Mouse (Mus musculus): ENCODE measurements at regions not wholly inside any gene's neighbourhood (a gene's known extent, or its start where the extent isn't known, plus 50 kb on each side); places are given as distances from the start of the nearest gene placed in this dataset.
A peak's percentile ranks its signal among the peaks of the same experiment; 100 is the strongest.

GRCm38 (mm10) chr9:69702156-69702928, 58.4 kb downstream of the Foxb1 start:
- Histone ChIP-seq H3K36me3 (replicated peaks in 1 of 2; ENCODE audit: control insufficient read depth in 1 of 2, insufficient read depth in 1 of 2, low read length in 1 of 2) (no peaks in the 10 kb centered on the region), H3K9me3 (replicated peaks; ENCODE audit: low read length) (peaks cover 4% of the 10 kb centered on the region), H3K27me3 (replicated peaks) (no peaks in the 10 kb centered on the region), H3K4me3 (replicated peaks in 1 of 3; ENCODE audit: low read depth in 2 of 3, low read length in 2 of 3, poor library complexity in 1 of 3) (peak overlapping the region in 1 of 3 experiments; percentile 29), H3K79me2 (replicated peaks; ENCODE audit: control insufficient read depth, extremely low read depth, insufficient read depth, poor library complexity, severe bottlenecking) (no peaks in the 10 kb centered on the region), H3K4me1 (ENCODE audit: control insufficient read depth in 1 of 2, insufficient read depth in 2 of 2) (peaks cover 17 to 66% of the 10 kb centered on the region in 2 experiments), H3K27ac (ENCODE audit: insufficient read depth, low read depth) (peak overlapping the region; percentile 84), H3K9ac (ENCODE audit: insufficient read depth, low read depth) (no peak overlapping the region), H3K4me2 (ENCODE audit: insufficient read depth, low read depth, poor library complexity, severe bottlenecking) (peak overlapping the region; percentile 27; the same call in 1 of the 2 replicates)
- dilution Hi-C loops (cut with MboI; ENCODE audit: extremely low pct_ligation_motif_present, extremely low pct_unique_long_range_greater_than_20kb, low sequenced_read_pairs) (no loop called here), in situ Hi-C loops (cut with MboI; ENCODE audit: low pct_ligation_motif_present, low pct_unique_long_range_greater_than_20kb, low sequenced_read_pairs) (no loop called here)
- DNase-seq (ENCODE audit: extremely low read depth): peak; percentile 98
- TF ChIP-seq ETS1 (conservative IDR thresholded peaks at IDR 0.05; ENCODE audit: low read depth, low read length): peak; percentile 92
- TF ChIP-seq POLR2A (IDR thresholded peaks at IDR 0.05; ENCODE audit: low read depth, low read length): no peak
- peak; percentile 12 for TF ChIP-seq RAD21 (IDR thresholded peaks at IDR 0.05; ENCODE audit: low read depth, low read length)
- TF ChIP-seq NELFE (IDR thresholded peaks at IDR 0.05; ENCODE audit: low read depth, low read length): no peak; the same call in 1 of the 2 replicates
- peak; percentile 97 for TF ChIP-seq IRF4 (IDR thresholded peaks at IDR 0.05; ENCODE audit: low read depth, low read length)
- TF ChIP-seq GABPA (IDR thresholded peaks at IDR 0.05; ENCODE audit: insufficient replicate concordance, low read depth, low read length): no peak
- 0 out of 2 replicates have a peak, but pooled peaks have one; percentile 29 for TF ChIP-seq TBP (conservative IDR thresholded peaks at IDR 0.05; ENCODE audit: low read depth, low read length)
- TF ChIP-seq JUN (IDR thresholded peaks at IDR 0.05; ENCODE audit: insufficient read depth, low read depth, low read length): peak; percentile 77
- peak; percentile 64 for TF ChIP-seq ELF1 (IDR thresholded peaks at IDR 0.05; ENCODE audit: low read depth, low read length)
- peak; percentile 78 for TF ChIP-seq KAT2A (IDR thresholded peaks at IDR 0.05; ENCODE audit: insufficient replicate concordance, low read length)
- TF ChIP-seq E2F4 (IDR thresholded peaks at IDR 0.05; ENCODE audit: insufficient replicate concordance, low read depth, low read length): no peak
- TF ChIP-seq MAZ (IDR thresholded peaks at IDR 0.05; ENCODE audit: low read depth, low read length): peak; percentile 84
- TF ChIP-seq MAFK (IDR thresholded peaks at IDR 0.05; ENCODE audit: insufficient replicate concordance, low read length): peak; percentile 84
- TF ChIP-seq HCFC1 (IDR thresholded peaks at IDR 0.05; ENCODE audit: low read depth, low read length): peak; percentile 38; the same call in 1 of the 2 replicates
- TF ChIP-seq ZC3H11A (IDR thresholded peaks at IDR 0.05; ENCODE audit: low read depth, low read length): no peak
- peak; percentile 93 for TF ChIP-seq RCOR1 (conservative IDR thresholded peaks at IDR 0.05; ENCODE audit: low read depth, low read length)
- peak; percentile 62 for TF ChIP-seq ZNF384 (IDR thresholded peaks at IDR 0.05; ENCODE audit: low read depth, low read length)
- peak; percentile 43; the same call in 1 of the 2 replicates for TF ChIP-seq NRF1 (IDR thresholded peaks at IDR 0.05; ENCODE audit: low read depth, low read length)
- TF ChIP-seq EP300 (IDR thresholded peaks at IDR 0.05; ENCODE audit: low read length): peak; percentile 93
- peak; percentile 97 for TF ChIP-seq TCF12 (IDR thresholded peaks at IDR 0.05; ENCODE audit: low read depth, low read length)
- peak; percentile 93 for TF ChIP-seq MAX (IDR thresholded peaks at IDR 0.05; ENCODE audit: low read length)
- peak; percentile 93 for TF ChIP-seq JUND (conservative IDR thresholded peaks at IDR 0.05; ENCODE audit: low read depth, low read length)
- TF ChIP-seq ZKSCAN1 (IDR thresholded peaks at IDR 0.05; ENCODE audit: borderline replicate concordance, low read depth, low read length): no peak
- TF ChIP-seq SMC3 (IDR thresholded peaks at IDR 0.05; ENCODE audit: low read depth, low read length): peak; percentile 36
- TF ChIP-seq MEF2A (IDR thresholded peaks at IDR 0.05; ENCODE audit: borderline replicate concordance, low read depth, low read length): peak; percentile 82
- TF ChIP-seq USF2 (conservative IDR thresholded peaks at IDR 0.05; ENCODE audit: low read depth, low read length): peak; percentile 38
- peak; percentile 96 for TF ChIP-seq BHLHE40 (IDR thresholded peaks at IDR 0.05; ENCODE audit: low read depth, low read length)
- peak; percentile 34; the same call in 1 of the 2 replicates for TF ChIP-seq USF1 (IDR thresholded peaks at IDR 0.05; ENCODE audit: low read depth, low read length)
- no peak for TF ChIP-seq PAX5 (IDR thresholded peaks at IDR 0.05; ENCODE audit: low read length)
- no peak for TF ChIP-seq CTCF (conservative IDR thresholded peaks at IDR 0.05 in 1 of 2, IDR thresholded peaks at IDR 0.05 in 1 of 2; ENCODE audit: low read depth in 2 of 2, low read length in 2 of 2)
- TF ChIP-seq SIN3A (IDR thresholded peaks at IDR 0.05; ENCODE audit: low read length): peak; percentile 91
- peak; percentile 93 for TF ChIP-seq ZMIZ1 (IDR thresholded peaks at IDR 0.05; ENCODE audit: low read depth, low read length)
- no peak for TF ChIP-seq UBTF (IDR thresholded peaks at IDR 0.05; ENCODE audit: low read depth, low read length)
- peak; percentile 91 for TF ChIP-seq MXI1 (IDR thresholded peaks at IDR 0.05; ENCODE audit: low read depth, low read length)
- peak; percentile 93 for TF ChIP-seq MYC (IDR thresholded peaks at IDR 0.05; ENCODE audit: low read depth, low read length)
- peak; percentile 73; the same call in 1 of the 2 replicates for TF ChIP-seq CHD1 (IDR thresholded peaks at IDR 0.05; ENCODE audit: low read depth, low read length)
- no peak for TF ChIP-seq POLR2AphosphoS2 (IDR thresholded peaks at IDR 0.05; ENCODE audit: low read depth, low read length)
- peak; percentile 83 for TF ChIP-seq CHD2 (IDR thresholded peaks at IDR 0.05; ENCODE audit: low read length)

Measured in CH12.LX (cell line).